Mouse (Mus musculus) megakaryocyte, embryonic 14.5 days (primary cell): ENCODE results near the gene Rnasek.

ENCODE experiments used
- FLI1 ChIP-seq: IDR thresholded peaks from 2 replicates; pipeline ENCODE4 v1.6.1; 2012; ENCODE audit warnings: low read length, inconsistent platforms, mixed read lengths
- GATA1 ChIP-seq: IDR thresholded peaks from 3 replicates; pipeline ENCODE4 v1.6.1; 2012; ENCODE audit warnings: mixed read lengths, low read length, inconsistent platforms, borderline replicate concordance

DNA sequence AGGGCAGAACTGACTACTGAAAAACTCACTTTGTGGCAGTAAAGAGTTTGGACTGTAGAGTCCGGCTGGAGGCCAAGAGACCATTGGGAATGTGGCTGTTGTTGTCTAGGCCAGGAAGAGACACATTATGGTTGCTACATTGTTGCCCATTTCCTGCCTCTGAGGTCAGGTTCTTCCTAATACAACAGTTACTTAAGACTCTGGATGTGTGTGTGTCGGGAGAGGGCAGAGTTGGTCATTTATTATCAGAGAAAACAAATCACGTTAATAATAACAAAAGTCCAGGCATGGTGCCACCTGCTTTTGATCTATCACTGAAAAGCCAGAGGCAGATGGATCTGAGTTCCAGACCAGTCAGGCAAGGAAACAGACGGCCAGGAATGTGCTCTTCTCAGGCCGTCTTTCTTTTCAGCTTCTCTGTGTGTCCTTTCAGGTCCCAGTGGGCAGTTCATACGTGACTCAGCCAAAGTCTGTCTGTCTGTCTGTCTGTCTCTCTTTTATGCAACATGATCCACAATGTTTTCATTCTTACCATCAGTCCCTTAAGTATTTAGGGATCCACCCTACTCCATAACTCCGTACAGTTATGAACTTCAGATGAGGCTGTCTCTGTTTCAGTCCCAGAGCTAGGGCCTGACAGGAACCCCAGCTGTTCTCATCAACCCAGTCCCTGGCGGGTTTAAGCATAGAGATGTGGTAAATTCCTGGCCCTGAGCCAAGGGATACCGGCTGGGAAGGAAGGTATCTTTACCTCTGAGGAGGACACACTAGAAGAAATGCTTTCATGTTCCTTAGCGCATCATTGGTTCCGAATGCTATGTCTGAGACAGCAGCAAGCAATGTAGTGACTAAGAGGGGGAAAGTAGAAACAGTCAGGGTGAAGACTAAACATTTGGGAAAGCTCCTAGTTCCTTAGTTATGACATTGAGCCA lies 46.0 kb downstream of the Rnasek start:
- no peak for TF ChIP-seq GATA1
- TF ChIP-seq FLI1, result no peak
